Mouse (Mus musculus) gastrocnemius, postnatal 4 days (tissue): ENCODE measurements around the gene Wdr63. TPM values are rescaled to one million over a fixed set of nuclear protein-coding genes. Genes with fewer than 3 reads are reported as not detected.

Source experiments
- DNase-seq, 2 experiments: peaks; one replicate each; pipeline ENCODE4 v3.0.0; 2021 to 2022; ENCODE audit warnings: low spot score in 2 of 2, mixed read lengths in 2 of 2
- long read RNA-seq, 2 experiments: library from polyadenylated mRNA; stranded (forward); transcript quantifications; one replicate each; pipeline ENCODE4 v2.0.0; 2021
- total RNA-seq, 2 experiments: library from RNA; stranded (reverse); gene quantifications; 2 replicates each; pipeline ENCODE4 v1.2.3; 2021

The Wdr63 gene
- not detected for total RNA-seq
- long read RNA-seq, experiment 1 = 0 reads
- long read RNA-seq, experiment 2 = 0 reads

GRCm38 (mm10) chr3:146107921-146108571 is at the start of gene Wdr63:
TSS of gene Wdr63 (minus strand) at chr3:146108130.
- peak in 1 of 2 experiments; percentile 22 for DNase-seq

- no peak for DNase-seq
Measured at GRCm38 (mm10) chr3:146156811-146157210, 48.9 kb upstream of the Wdr63 start.

GRCm38 (mm10) chr3:146155628-146156576 is 48.0 kb upstream of the Wdr63 start:
- DNase-seq = no peak

- DNase-seq = no peak
Measured at GRCm38 (mm10) chr3:146153862-146154611, 46.1 kb upstream of the Wdr63 start.

GRCm38 (mm10) chr3:146152913-146153312 is 45.0 kb upstream of the Wdr63 start:
- DNase-seq = no peak

GRCm38 (mm10) chr3:146152348-146152747 is 44.4 kb upstream of the Wdr63 start:
- no peak for DNase-seq

GRCm38 (mm10) chr3:146151755-146152154 is 43.8 kb upstream of the Wdr63 start:
- no peak for DNase-seq

- DNase-seq = no peak
Measured at GRCm38 (mm10) chr3:146151328-146151727, 43.4 kb upstream of the Wdr63 start.

GRCm38 (mm10) chr3:146150560-146150959 is 42.6 kb upstream of the Wdr63 start:
- no peak for DNase-seq

GRCm38 (mm10) chr3:146150058-146150400 is 42.1 kb upstream of the Wdr63 start:
- peak in 1 of 2 experiments; percentile 39 for DNase-seq

- DNase-seq = peak in 1 of 2 experiments; percentile 17
Measured at GRCm38 (mm10) chr3:146149156-146150057, 41.5 kb upstream of the Wdr63 start, which contains the start of gene Mcoln2. TSS of gene Mcoln2 (plus strand) at chr3:146149833.

GRCm38 (mm10) chr3:146146131-146146530 is 38.2 kb upstream of the Wdr63 start:
- DNase-seq = no peak

GRCm38 (mm10) chr3:146145501-146145900 is 37.6 kb upstream of the Wdr63 start:
- DNase-seq = no peak

GRCm38 (mm10) chr3:146142523-146142922 is 34.6 kb upstream of the Wdr63 start:
- DNase-seq = no peak

- no peak for DNase-seq
Measured at GRCm38 (mm10) chr3:146140276-146140675, 32.3 kb upstream of the Wdr63 start.

- no peak for DNase-seq
Measured at GRCm38 (mm10) chr3:146136422-146136821, 28.5 kb upstream of the Wdr63 start.

GRCm38 (mm10) chr3:146135417-146135816 is 27.5 kb upstream of the Wdr63 start:
- DNase-seq = no peak

- no peak for DNase-seq
Measured at GRCm38 (mm10) chr3:146134834-146135233, 26.9 kb upstream of the Wdr63 start.

GRCm38 (mm10) chr3:146127205-146127604 is 19.3 kb upstream of the Wdr63 start:
- no peak for DNase-seq

- no peak for DNase-seq
Measured at GRCm38 (mm10) chr3:146123464-146123825, 15.5 kb upstream of the Wdr63 start.
